Mouse (Mus musculus): ENCODE data around the gene Fosl2.

DNA sequence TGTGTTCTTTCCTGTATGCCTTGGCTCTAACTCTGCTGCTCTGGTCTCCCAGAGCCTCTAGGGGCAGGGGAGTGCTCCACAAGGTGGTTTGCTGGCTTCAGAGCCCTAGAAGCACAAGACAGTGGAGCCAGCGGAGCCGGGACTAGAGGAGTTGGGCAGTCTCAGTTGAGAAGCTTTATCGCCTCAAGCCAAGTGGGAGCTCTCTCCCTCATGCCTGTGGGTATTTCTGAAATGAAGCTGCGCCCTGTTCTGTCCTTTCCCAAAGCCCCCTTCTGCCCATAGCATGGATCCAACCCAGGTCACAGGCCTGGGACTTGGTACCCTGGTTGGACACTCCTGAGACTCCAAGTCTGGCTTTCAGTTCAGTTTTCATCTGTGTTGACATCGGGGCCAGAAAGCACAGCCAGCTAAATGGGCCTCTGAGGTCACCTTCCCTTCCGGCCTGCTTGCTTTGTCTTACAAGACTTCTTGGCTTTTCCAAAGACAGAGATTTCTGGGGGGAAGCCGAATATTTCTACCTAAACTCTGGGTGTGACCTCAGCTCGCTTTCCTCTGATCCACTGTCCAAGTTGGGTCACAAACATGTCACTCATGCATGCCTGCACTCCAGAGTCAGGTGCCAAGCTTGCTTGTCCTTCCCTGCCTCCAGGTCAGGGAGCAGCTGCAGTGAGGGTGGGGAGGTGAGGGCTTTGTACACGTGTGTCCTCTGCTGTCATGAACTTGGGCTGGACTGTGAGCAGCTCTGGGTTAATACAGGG lies 19.5 kb downstream of the Fosl2 start:
- no peak for TF ChIP-seq CTCF (conservative IDR thresholded peaks at IDR 0.05; ENCODE audit: low read length)
- TF ChIP-seq POU5F1 (IDR thresholded peaks at IDR 0.05; ENCODE audit: borderline replicate concordance, low read length), result no peak

Measured in E14TG2a.4 (cell line).